Mouse (Mus musculus): ENCODE results near the gene Camk2b. TPM values are rescaled to one million over a fixed set of nuclear protein-coding genes. Genes with fewer than 3 reads are reported as not detected.

The Camk2b gene
- polyA plus RNA-seq, 1 experiment from 2014 or later = 1.8 TPM

- Histone ChIP-seq H3K36me3 (no peaks in the 10 kb centered on the region), H3K27me3 (ENCODE audit: insufficient read depth, poor library complexity, severe bottlenecking) (peaks cover 98% of the 10 kb centered on the region), H3K9me3 (no peaks in the 10 kb centered on the region), H3K4me1 (peaks cover 27% of the 10 kb centered on the region), H3K4me3 (peak overlapping the region; percentile 70), H3K27ac (0 out of 2 replicates have a peak overlapping the region, but pooled peaks have one; percentile 1)
- DNase-seq (ENCODE audit: low spot score) = no peak
- WGBS = under 1% methylated on average over 54 of the region's 55 CpGs
These were observed 1.1 kb downstream of the Camk2b start for GRCm38 (mm10) chr11:6065046-6065521.

DNA sequence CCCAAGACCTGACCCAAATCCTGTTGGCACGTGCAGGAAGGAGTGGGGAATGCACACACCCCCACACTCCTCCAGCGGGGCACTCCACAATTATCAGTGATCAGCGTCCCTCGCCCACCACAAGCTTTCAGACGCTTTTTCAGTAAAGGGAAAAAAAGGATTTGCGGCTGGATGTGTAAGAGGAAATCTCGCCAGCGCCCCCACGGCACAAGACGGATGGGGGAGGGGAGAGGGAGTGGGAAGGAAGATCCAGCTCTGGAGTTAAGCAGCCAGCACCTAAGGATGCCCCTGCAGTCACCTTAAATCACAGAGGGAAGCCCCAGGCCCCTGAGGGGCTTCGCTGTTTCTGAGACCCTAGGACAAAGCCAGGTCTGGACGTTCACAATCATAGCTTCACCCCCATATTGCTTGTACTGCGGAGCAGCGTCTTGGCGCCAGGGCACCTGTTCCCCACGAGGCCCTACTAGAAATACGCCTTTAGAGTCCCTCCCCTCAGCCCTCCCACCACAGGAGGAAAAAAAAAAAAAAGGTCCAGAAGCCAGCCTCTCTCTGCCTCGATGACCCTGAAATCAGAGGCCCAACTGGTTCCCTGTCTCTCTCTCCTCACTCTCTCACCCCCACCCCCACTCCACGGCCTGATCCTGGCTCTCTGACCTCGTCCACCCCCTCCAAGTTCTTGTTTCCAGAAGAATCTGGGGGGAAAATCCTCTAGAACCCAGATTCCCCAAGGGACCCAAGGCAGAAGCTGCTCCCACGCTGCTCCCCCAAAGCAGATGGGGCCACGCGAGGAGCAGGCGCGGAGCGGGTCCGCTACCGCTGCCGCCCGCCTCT, 1.7 kb downstream of the Camk2b start:
- WGBS = 6% methylated on average over 30 of the region's 30 CpGs
- H3K9me3 ChIP-seq = no peaks in the 10 kb centered on the region
- peaks cover 27% of the 10 kb centered on the region for H3K4me1 ChIP-seq
- H3K36me3 ChIP-seq = no peaks in the 10 kb centered on the region
- H3K27me3 ChIP-seq (ENCODE audit: insufficient read depth, poor library complexity, severe bottlenecking) = peaks cover 95% of the 10 kb centered on the region
- peak overlapping the region; percentile 70 for H3K4me3 ChIP-seq
- DNase-seq (ENCODE audit: low spot score) = no peak
- H3K27ac ChIP-seq = no peak overlapping the region

- Histone ChIP-seq H3K4me3 (peak overlapping the region; percentile 70), H3K27ac (no peak overlapping the region), H3K36me3 (no peaks in the 10 kb centered on the region), H3K27me3 (ENCODE audit: insufficient read depth, poor library complexity, severe bottlenecking) (peaks cover 95% of the 10 kb centered on the region), H3K4me1 (peaks cover 27% of the 10 kb centered on the region), H3K9me3 (no peaks in the 10 kb centered on the region)
- DNase-seq (ENCODE audit: low spot score) = no peak
- WGBS = 42% methylated on average over 17 of the region's 17 CpGs
These were observed 2.5 kb downstream of the Camk2b start for GRCm38 (mm10) chr11:6063501-6064214.

DNA sequence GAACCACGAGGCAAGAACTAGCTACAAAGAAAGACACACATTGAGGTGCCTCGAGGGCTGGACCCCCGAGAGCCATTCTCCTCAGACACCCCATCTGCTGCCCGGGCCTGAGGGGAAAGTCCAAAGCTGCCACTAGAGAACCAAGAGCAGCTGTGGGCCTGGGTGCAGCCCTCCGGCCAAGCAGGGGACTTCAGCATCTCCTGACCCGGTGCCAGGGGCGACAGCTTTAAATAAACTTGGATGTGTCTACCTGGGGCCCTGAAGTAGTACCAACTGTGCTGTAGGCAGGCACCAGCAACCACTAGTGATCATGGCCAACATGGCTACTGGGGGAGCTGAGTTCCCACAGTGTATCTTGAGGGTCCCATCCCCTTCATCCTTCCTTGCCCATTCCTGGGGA, 3.1 kb downstream of the Camk2b start:
- peaks cover 89% of the 10 kb centered on the region for H3K27me3 ChIP-seq (ENCODE audit: insufficient read depth, poor library complexity, severe bottlenecking)
- no peaks in the 10 kb centered on the region for H3K9me3 ChIP-seq
- no peaks in the 10 kb centered on the region for H3K36me3 ChIP-seq
- H3K4me3 ChIP-seq = no peak overlapping the region
- peaks cover 22% of the 10 kb centered on the region for H3K4me1 ChIP-seq
- no peak overlapping the region for H3K27ac ChIP-seq
- DNase-seq (ENCODE audit: low spot score) = no peak
- WGBS = 86% methylated on average over 7 of the region's 7 CpGs

GRCm38 (mm10) chr11:6062329-6062728, 3.8 kb downstream of the Camk2b start:
- H3K9me3 ChIP-seq = no peaks in the 10 kb centered on the region
- H3K27ac ChIP-seq = no peak overlapping the region
- H3K4me1 ChIP-seq = peaks cover 20% of the 10 kb centered on the region
- WGBS = 88% methylated on average over 11 of the region's 11 CpGs
- H3K36me3 ChIP-seq = no peaks in the 10 kb centered on the region
- DNase-seq (ENCODE audit: low spot score) = no peak
- H3K27me3 ChIP-seq (ENCODE audit: insufficient read depth, poor library complexity, severe bottlenecking) = peaks cover 81% of the 10 kb centered on the region
- no peak overlapping the region for H3K4me3 ChIP-seq

- no peak for DNase-seq (ENCODE audit: low spot score)
- H3K36me3 ChIP-seq = no peaks in the 10 kb centered on the region
- peaks cover 77% of the 10 kb centered on the region for H3K27me3 ChIP-seq (ENCODE audit: insufficient read depth, poor library complexity, severe bottlenecking)
- peaks cover 20% of the 10 kb centered on the region for H3K4me1 ChIP-seq
- no peak overlapping the region for H3K4me3 ChIP-seq
- H3K27ac ChIP-seq = no peak overlapping the region
- 74% methylated on average over 5 of the region's 5 CpGs for whole genome bisulfite sequencing
- H3K9me3 ChIP-seq = no peaks in the 10 kb centered on the region
These were observed 4.3 kb downstream of the Camk2b start for GRCm38 (mm10) chr11:6061891-6062290.

GRCm38 (mm10) chr11:6059162-6059561, 7.0 kb downstream of the Camk2b start:
- Histone ChIP-seq H3K27ac (no peak overlapping the region), H3K27me3 (ENCODE audit: insufficient read depth, poor library complexity, severe bottlenecking) (peaks cover 55% of the 10 kb centered on the region), H3K9me3 (no peaks in the 10 kb centered on the region), H3K36me3 (no peaks in the 10 kb centered on the region), H3K4me3 (no peak overlapping the region), H3K4me1 (peaks cover 4% of the 10 kb centered on the region; the same call in 1 of the 2 replicates)
- no peak for DNase-seq (ENCODE audit: low spot score)
- 87% methylated on average over 10 of the region's 10 CpGs for WGBS

DNA sequence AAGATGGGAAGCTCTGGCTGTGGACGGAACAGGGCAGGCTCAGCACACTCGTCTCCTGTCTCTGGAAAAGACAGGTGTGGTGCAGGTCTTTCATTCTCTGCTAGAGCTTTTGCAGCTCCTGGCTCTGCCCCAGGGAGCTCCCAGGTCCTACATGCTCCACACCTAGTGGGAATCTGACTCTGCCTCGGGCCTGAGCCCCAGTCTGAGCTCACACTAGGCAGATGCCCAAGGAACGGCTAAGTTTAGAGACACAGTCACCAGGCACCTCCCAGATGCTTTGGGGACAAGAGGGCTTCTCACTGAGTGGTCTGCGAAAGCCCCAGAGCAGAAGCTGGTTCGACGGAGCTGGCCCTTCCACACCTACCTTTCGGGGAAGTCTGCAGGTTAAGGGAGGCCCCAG, 12.8 kb downstream of the Camk2b start:
- Histone ChIP-seq H3K9me3 (no peaks in the 10 kb centered on the region), H3K4me1 (0 out of 2 replicates have a peak, but pooled peaks cover 5% of the 10 kb centered on the region), H3K27me3 (ENCODE audit: insufficient read depth, poor library complexity, severe bottlenecking) (peaks cover 12% of the 10 kb centered on the region), H3K36me3 (no peaks in the 10 kb centered on the region), H3K4me3 (no peak overlapping the region), H3K27ac (no peak overlapping the region)
- DNase-seq (ENCODE audit: low spot score) = no peak
- 74% methylated on average over 8 of the region's 8 CpGs for WGBS

DNA sequence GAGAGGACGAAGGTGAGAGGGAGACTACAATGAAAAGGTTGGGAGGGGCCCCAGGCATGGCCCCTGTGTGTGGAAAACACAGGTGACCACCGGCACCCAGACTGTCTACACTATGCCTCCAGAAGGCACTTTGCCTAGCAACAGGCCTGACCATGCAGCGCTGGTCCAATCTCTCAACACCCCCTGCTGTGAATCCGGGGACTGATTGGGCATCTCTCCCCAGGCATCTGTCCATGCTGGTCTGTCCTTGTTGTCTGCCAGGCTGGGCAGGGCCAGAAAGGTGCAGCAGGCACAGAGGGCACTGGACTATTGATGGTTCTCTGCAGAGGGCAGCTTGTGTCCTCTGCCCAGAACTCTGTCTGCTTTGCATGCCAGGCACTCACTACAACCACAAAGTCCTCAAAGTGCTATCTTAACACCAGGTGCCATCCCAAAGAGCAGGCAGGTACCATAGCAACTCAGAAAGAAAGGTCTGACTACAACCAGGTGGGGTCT, 16.0 kb downstream of the Camk2b start:
- Histone ChIP-seq H3K27ac (no peak overlapping the region), H3K4me3 (no peak overlapping the region)

DNA sequence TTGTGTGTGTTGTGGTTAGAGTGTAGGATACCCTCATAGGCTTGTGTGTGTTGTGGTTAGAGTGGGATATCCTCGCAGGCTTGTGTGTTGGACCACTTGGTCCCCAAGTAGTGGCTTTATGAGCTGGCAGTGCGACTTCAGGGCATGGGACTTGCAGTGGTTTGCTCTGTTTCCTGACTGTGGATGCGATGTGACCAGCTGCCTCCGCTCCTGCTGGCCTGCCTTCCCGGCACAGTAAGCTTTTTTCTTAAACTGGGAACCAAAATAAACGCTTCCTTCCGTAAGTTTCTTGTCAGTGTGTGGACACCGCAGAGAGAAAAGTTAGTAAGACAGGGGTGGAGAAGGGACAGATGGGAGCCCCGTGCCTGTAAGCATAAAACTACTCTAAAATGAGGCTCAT, 18.0 kb downstream of the Camk2b start:
- no peak overlapping the region for H3K4me3 ChIP-seq
- no peak for DNase-seq (ENCODE audit: low spot score)
- H3K9me3 ChIP-seq = no peaks in the 10 kb centered on the region
- 78% methylated on average over 9 of the region's 9 CpGs for WGBS
- H3K4me1 ChIP-seq = 0 out of 2 replicates have a peak, but pooled peaks cover 5% of the 10 kb centered on the region
- peaks cover 6% of the 10 kb centered on the region for H3K27me3 ChIP-seq (ENCODE audit: insufficient read depth, poor library complexity, severe bottlenecking)
- H3K27ac ChIP-seq = no peak overlapping the region
- no peaks in the 10 kb centered on the region for H3K36me3 ChIP-seq

More for the DNA sequence above, 16.0 kb downstream of the Camk2b start:
- peaks cover 7% of the 10 kb centered on the region for H3K27me3 ChIP-seq (ENCODE audit: insufficient read depth, poor library complexity, severe bottlenecking)
- H3K9me3 ChIP-seq = no peaks in the 10 kb centered on the region
- no peaks in the 10 kb centered on the region for H3K36me3 ChIP-seq
- 0 out of 2 replicates have a peak, but pooled peaks cover 5% of the 10 kb centered on the region for H3K4me1 ChIP-seq
- WGBS = 80% methylated on average over 4 of the region's 4 CpGs
- no peak for DNase-seq (ENCODE audit: low spot score)

DNA sequence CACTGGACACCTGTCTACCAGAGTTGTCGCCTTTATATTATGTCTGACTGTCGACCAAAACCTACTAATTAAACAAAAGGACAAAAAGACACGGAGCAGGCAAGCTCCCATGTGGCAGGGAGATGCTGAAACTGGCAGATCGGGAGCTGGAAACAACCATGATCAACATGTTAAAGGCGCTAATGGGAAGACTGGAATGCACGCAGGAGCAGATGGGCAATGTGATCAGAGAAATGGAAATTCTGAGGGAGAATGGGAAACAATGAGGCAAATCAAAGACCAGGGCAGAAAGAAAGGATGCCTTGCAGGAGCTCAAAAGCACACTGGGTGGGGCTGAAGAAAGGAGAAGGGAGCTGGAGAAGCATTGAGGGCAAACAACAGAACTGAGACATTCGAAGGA, 27.2 kb downstream of the Camk2b start:
- no peaks in the 10 kb centered on the region for H3K36me3 ChIP-seq
- no peaks in the 10 kb centered on the region for H3K4me1 ChIP-seq
- WGBS = 76% methylated on average over 7 of the region's 7 CpGs
- no peak for DNase-seq (ENCODE audit: low spot score)
- no peaks in the 10 kb centered on the region for H3K9me3 ChIP-seq
- H3K27me3 ChIP-seq (ENCODE audit: insufficient read depth, poor library complexity, severe bottlenecking) = peaks cover 8% of the 10 kb centered on the region; the same call in 1 of the 2 replicates
- no peak overlapping the region for H3K27ac ChIP-seq
- no peak overlapping the region for H3K4me3 ChIP-seq

- no peaks in the 10 kb centered on the region for H3K4me1 ChIP-seq
- H3K9me3 ChIP-seq = no peaks in the 10 kb centered on the region
- H3K27ac ChIP-seq = no peak overlapping the region
- DNase-seq (ENCODE audit: low spot score) = no peak
- H3K27me3 ChIP-seq (ENCODE audit: insufficient read depth, poor library complexity, severe bottlenecking) = peaks cover 8% of the 10 kb centered on the region; the same call in 1 of the 2 replicates
- no peaks in the 10 kb centered on the region for H3K36me3 ChIP-seq
- 88% methylated on average over 7 of the region's 7 CpGs for WGBS
- H3K4me3 ChIP-seq = no peak overlapping the region
These were observed 28.5 kb downstream of the Camk2b start for GRCm38 (mm10) chr11:6037686-6038085.

DNA sequence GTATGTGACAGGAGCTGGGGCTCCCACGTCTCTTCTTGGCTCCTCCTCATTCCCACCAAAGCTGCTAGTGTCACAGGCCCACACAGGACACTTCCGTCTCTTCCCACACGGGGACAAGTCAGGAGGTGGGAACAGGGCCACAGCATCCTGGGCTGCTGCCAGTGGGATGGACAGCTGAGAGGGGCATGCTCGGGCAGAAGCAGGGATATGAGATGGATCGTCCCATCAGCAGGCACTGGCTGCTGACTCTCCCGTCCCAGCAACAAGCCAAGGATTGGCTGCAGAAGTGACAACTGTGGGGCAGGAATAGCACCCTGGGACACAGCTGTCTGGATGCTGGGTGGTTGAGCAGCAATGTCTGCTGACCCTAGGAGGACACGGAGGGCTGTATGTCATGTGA, 29.0 kb downstream of the Camk2b start:
- Histone ChIP-seq H3K27ac (no peak overlapping the region), H3K4me1 (no peaks in the 10 kb centered on the region), H3K36me3 (no peaks in the 10 kb centered on the region), H3K9me3 (no peaks in the 10 kb centered on the region), H3K27me3 (ENCODE audit: insufficient read depth, poor library complexity, severe bottlenecking) (peaks cover 8% of the 10 kb centered on the region; the same call in 1 of the 2 replicates), H3K4me3 (no peak overlapping the region)
- DNase-seq (ENCODE audit: low spot score) = no peak
- 85% methylated on average over 7 of the region's 7 CpGs for whole genome bisulfite sequencing
